9 mouse cellular contexts compared by ENCODE assay signal in genomic region chr15:79074446-79074845, GRCm38 (mm10). TPM values are rescaled to one million over a fixed set of nuclear protein-coding genes. Genes with fewer than 3 reads are reported as not detected.
DNase-seq lines count a peak whose midpoint lies in the region; ATAC-seq and TF ChIP-seq lines count a peak whose summit lies in the region.
"Had no signal": no experiment of that assay in that cellular context is flagged by ENCODE, and none has a peak within 500 bp of the region (broad histone marks: within the 10 kb centered on the region; RNA-seq: fewer than 3 reads in every experiment).

No protein-coding gene starts in this region.

- H3K9me3 ChIP-seq in heart, embryonic 12.5 days (replicated peaks): no peaks in the 10 kb centered on the region
- no peaks in the 10 kb centered on the region for H3K9me3 ChIP-seq in ES-Bruce4 (replicated peaks; ENCODE audit: control insufficient read depth, insufficient read depth, low read length, poor library complexity, severe bottlenecking)
- no peaks in the 10 kb centered on the region for H3K9me3 ChIP-seq in forebrain, postnatal 0 days (ENCODE audit: low read length)
- H3K9me3 ChIP-seq in liver, postnatal 0 days (ENCODE audit: low read length): no peaks in the 10 kb centered on the region

- DNase-seq in heart, postnatal 10 days: no peak
- DNase-seq in forebrain, postnatal 0 days: no peak
- no peak for DNase-seq in liver, postnatal 0 days
- no peak for DNase-seq in left cerebral cortex, postnatal 25 days (ENCODE audit: low spot score in 2 of 2)
- no peak for DNase-seq in thymus, postnatal 25 days

- no peak for TF ChIP-seq CTCF in ES-Bruce4 (IDR thresholded peaks at IDR 0.05; ENCODE audit: low read depth, low read length)
- no peak for TF ChIP-seq CTCF in forebrain, postnatal 0 days (IDR thresholded peaks at IDR 0.05; ENCODE audit: low read depth)
- TF ChIP-seq CTCF in liver, postnatal 0 days (IDR thresholded peaks at IDR 0.05; ENCODE audit: low read depth): no peak

- no peak for TF ChIP-seq EP300 in ES-Bruce4 (IDR thresholded peaks at IDR 0.05; ENCODE audit: insufficient read depth, low read depth, low read length)
- TF ChIP-seq EP300 in liver, postnatal 0 days (IDR thresholded peaks at IDR 0.05; ENCODE audit: low read depth): no peak

- 33% methylated on average over 10 of the region's 10 CpGs for WGBS in heart, embryonic 12.5 days
- WGBS in forebrain, postnatal 0 days: 30% methylated on average over 10 of the region's 10 CpGs
- 35% methylated on average over 10 of the region's 10 CpGs for WGBS in liver, postnatal 0 days (ENCODE audit: insufficient replicate concordance)

- peak overlapping the region; percentile 92 for H3K4me2 ChIP-seq in heart, embryonic 12.5 days
- peak overlapping the region; percentile 81 for H3K4me2 ChIP-seq in forebrain, postnatal 0 days (ENCODE audit: low read depth)
- peak overlapping the region; percentile 81 for H3K4me2 ChIP-seq in liver, postnatal 0 days (ENCODE audit: low read depth, low read length)

- H3K9ac ChIP-seq in heart, embryonic 12.5 days: peak overlapping the region; percentile 91
- H3K9ac ChIP-seq in ES-Bruce4 (ENCODE audit: low read depth, poor library complexity, severe bottlenecking): peak overlapping the region; percentile 84
- H3K9ac ChIP-seq in forebrain, postnatal 0 days: peak overlapping the region; percentile 68; the same call in 1 of the 2 replicates
- H3K9ac ChIP-seq in liver, postnatal 0 days (replicated peaks): peak overlapping the region; percentile 89; the same call in 1 of the 2 replicates

- H3K4me1 ChIP-seq in heart, embryonic 12.5 days (replicated peaks): peaks cover 16% of the 10 kb centered on the region
- peaks cover 4% of the 10 kb centered on the region for H3K4me1 ChIP-seq in ES-Bruce4 (ENCODE audit: control insufficient read depth, insufficient read depth, low read length)
- peaks cover 9% of the 10 kb centered on the region for H3K4me1 ChIP-seq in forebrain, postnatal 0 days (ENCODE audit: insufficient read depth)
- H3K4me1 ChIP-seq in liver, postnatal 0 days (ENCODE audit: insufficient read depth): peaks cover 9% of the 10 kb centered on the region

- H3K4me3 ChIP-seq in heart, embryonic 12.5 days: peak overlapping the region; percentile 84
- peak overlapping the region; percentile 95 for H3K4me3 ChIP-seq in ES-Bruce4 (ENCODE audit: low read depth, low read length)
- H3K4me3 ChIP-seq in forebrain, postnatal 0 days (ENCODE audit: low read depth, low read length): peak overlapping the region; percentile 70
- H3K4me3 ChIP-seq in liver, postnatal 0 days (ENCODE audit: low read depth, low read length): peak overlapping the region; percentile 86

- H3K27ac ChIP-seq in heart, embryonic 12.5 days (ENCODE audit: poor library complexity, severe bottlenecking): peak overlapping the region; percentile 89
- H3K27ac ChIP-seq in ES-Bruce4 (ENCODE audit: insufficient read depth, low read length): peak overlapping the region; percentile 92
- H3K27ac ChIP-seq in forebrain, postnatal 0 days (ENCODE audit: low read depth, low read length): peak overlapping the region; percentile 50
- H3K27ac ChIP-seq in liver, postnatal 0 days (ENCODE audit: low read depth): peak overlapping the region; percentile 78; the same call in 1 of the 2 replicates

- H3K27me3 ChIP-seq in heart, embryonic 12.5 days (replicated peaks): no peaks in the 10 kb centered on the region
- no peaks in the 10 kb centered on the region for H3K27me3 ChIP-seq in ES-Bruce4 (ENCODE audit: control insufficient read depth, insufficient read depth, low read length, poor library complexity, severe bottlenecking)
- H3K27me3 ChIP-seq in forebrain, postnatal 0 days (ENCODE audit: insufficient read depth, low read length): no peaks in the 10 kb centered on the region
- no peaks in the 10 kb centered on the region for H3K27me3 ChIP-seq in liver, postnatal 0 days (ENCODE audit: insufficient read depth, low read length)

- H3K36me3 ChIP-seq in heart, embryonic 12.5 days: peaks cover 30% of the 10 kb centered on the region
- peaks cover 31% of the 10 kb centered on the region for H3K36me3 ChIP-seq in ES-Bruce4 (ENCODE audit: control insufficient read depth, insufficient read depth, low read length, poor library complexity, severe bottlenecking)
- H3K36me3 ChIP-seq in forebrain, postnatal 0 days (ENCODE audit: insufficient read depth): peaks cover 30% of the 10 kb centered on the region
- H3K36me3 ChIP-seq in liver, postnatal 0 days (replicated peaks; ENCODE audit: insufficient read depth, low read length): peaks cover 31% of the 10 kb centered on the region

- no peak for ATAC-seq in heart, embryonic 12.5 days (ENCODE audit: insufficient number of reproducible peaks, low FRiP score)
- no peak for ATAC-seq in forebrain, postnatal 0 days
- no peak for ATAC-seq in liver, postnatal 0 days
- no peak for ATAC-seq in granulocyte monocyte progenitor cell, adult 5-6 weeks (replicated peaks; ENCODE audit: poor library complexity, severe bottlenecking)

- intact Hi-C loops in heart, postnatal 10 days (cut with DNase I): loop anchor here (5.0 kb wide), 1 partner anchor 162 kb away; the partner anchor contains the start of gene Pdxp
- intact Hi-C loops in left cerebral cortex, postnatal 25 days (cut with DNase I): loop anchor here (5.0 kb wide), 1 partner anchor 157 kb away; no protein-coding TSS in a partner anchor

- TF ChIP-seq POLR2A in ES-Bruce4 (IDR thresholded peaks at IDR 0.05; ENCODE audit: insufficient read depth, low read length): no peak

RNA-seq across cellular contexts. Expression of gene Eif3l, which starts 0.5 kb away (rescaled TPM):
- polyA plus RNA-seq in heart, embryonic 12.5 days (2016; fragmentation: Nextera tagmentation; extraction: Ambion mirVana): 165 TPM in 2 replicates
- 10 to 100 TPM; 94.5 to 95.7 TPM for total RNA-seq in heart, postnatal 10 days (2021)
- 598 and 608 TPM in 2 replicates for polyA plus RNA-seq in ES-Bruce4 (2011; ENCODE audit: insufficient read depth, insufficient read length, low read depth, missing spikeins)
- 213 and 218 TPM in 2 replicates for total RNA-seq in forebrain, postnatal 0 days (2014; rRNA removed)
- polyA plus RNA-seq in forebrain, postnatal 0 days (2015; fragmentation: Nextera tagmentation; extraction: Ambion mirVana): 179 and 191 TPM in 2 replicates
- 70.9 and 76.4 TPM in 2 replicates for polyA plus RNA-seq in liver, postnatal 0 days (2015; fragmentation: Nextera tagmentation; extraction: Ambion mirVana)
- 10 to 100 TPM; 66.3 to 69.3 TPM for total RNA-seq in left cerebral cortex, postnatal 25 days (2021)
- 228 and 235 TPM in 2 replicates for total RNA-seq in granulocyte monocyte progenitor cell, adult 5-6 weeks (2014; fragmentation: Nextera tagmentation)
- 310 and 312 TPM in 2 replicates for total RNA-seq in granulocyte monocyte progenitor cell, adult 5-6 weeks (2017)

RNA-seq across cellular contexts. Expression of gene Ankrd54, which starts 11.8 kb away (rescaled TPM):
- 29.0 and 30.0 TPM in 2 replicates for polyA plus RNA-seq in heart, embryonic 12.5 days (2016; fragmentation: Nextera tagmentation; extraction: Ambion mirVana)
- 10 to 100 TPM in 1 of 2 experiments, 1 to 10 TPM in 1; 9.1 to 10.7 TPM for total RNA-seq in heart, postnatal 10 days (2021)
- 16.6 and 18.2 TPM in 2 replicates for polyA plus RNA-seq in ES-Bruce4 (2011; ENCODE audit: insufficient read depth, insufficient read length, low read depth, missing spikeins)
- 43.3 and 50.5 TPM in 2 replicates for total RNA-seq in forebrain, postnatal 0 days (2014; rRNA removed)
- 41.2 and 45.8 TPM in 2 replicates for polyA plus RNA-seq in forebrain, postnatal 0 days (2015; fragmentation: Nextera tagmentation; extraction: Ambion mirVana)
- polyA plus RNA-seq in liver, postnatal 0 days (2015; fragmentation: Nextera tagmentation; extraction: Ambion mirVana): 21.3 and 22.5 TPM in 2 replicates
- total RNA-seq in left cerebral cortex, postnatal 25 days (2021): 10 to 100 TPM; 19.1 to 21.1 TPM
- 14.5 and 21.9 TPM in 2 replicates for total RNA-seq in granulocyte monocyte progenitor cell, adult 5-6 weeks (2014; fragmentation: Nextera tagmentation)
- total RNA-seq in granulocyte monocyte progenitor cell, adult 5-6 weeks (2017): 14.0 and 20.8 TPM in 2 replicates

RNA-seq across cellular contexts. Expression of gene Galr3, which starts 32.8 kb away (rescaled TPM):
- not detected in 2 replicates for polyA plus RNA-seq in heart, embryonic 12.5 days (2016; fragmentation: Nextera tagmentation; extraction: Ambion mirVana)
- not detected for total RNA-seq in heart, postnatal 10 days (2021)
- not detected in 2 replicates for polyA plus RNA-seq in ES-Bruce4 (2011; ENCODE audit: insufficient read depth, insufficient read length, low read depth, missing spikeins)
- 0.62 TPM in 1 of 2 replicates, not detected in the other for total RNA-seq in forebrain, postnatal 0 days (2014; rRNA removed)
- polyA plus RNA-seq in forebrain, postnatal 0 days (2015; fragmentation: Nextera tagmentation; extraction: Ambion mirVana): 0.12 and 0.20 TPM in 2 replicates
- 0.08 and 0.16 TPM in 2 replicates for polyA plus RNA-seq in liver, postnatal 0 days (2015; fragmentation: Nextera tagmentation; extraction: Ambion mirVana)
- under 1 TPM; 0.53 to 0.55 TPM for total RNA-seq in left cerebral cortex, postnatal 25 days (2021)
- total RNA-seq in granulocyte monocyte progenitor cell, adult 5-6 weeks (2014; fragmentation: Nextera tagmentation): 0.73 TPM in 1 of 2 replicates, not detected in the other
- 0.65 and 2.1 TPM in 2 replicates for total RNA-seq in granulocyte monocyte progenitor cell, adult 5-6 weeks (2017)
- polyA plus RNA-seq: CD4-positive, CD25-positive, alpha-beta regulatory T cell, adult 4 months had no signal

RNA-seq across cellular contexts. Expression of gene Micall1, which starts 34.3 kb away (rescaled TPM):
- 24.2 and 24.3 TPM in 2 replicates for polyA plus RNA-seq in heart, embryonic 12.5 days (2016; fragmentation: Nextera tagmentation; extraction: Ambion mirVana)
- 10 to 100 TPM; 80.2 to 82.8 TPM for total RNA-seq in heart, postnatal 10 days (2021)
- 12.4 and 13.4 TPM in 2 replicates for polyA plus RNA-seq in ES-Bruce4 (2011; ENCODE audit: insufficient read depth, insufficient read length, low read depth, missing spikeins)
- 23.8 and 29.1 TPM in 2 replicates for total RNA-seq in forebrain, postnatal 0 days (2014; rRNA removed)
- 7.2 and 8.0 TPM in 2 replicates for polyA plus RNA-seq in forebrain, postnatal 0 days (2015; fragmentation: Nextera tagmentation; extraction: Ambion mirVana)
- 0.92 and 1.3 TPM in 2 replicates for polyA plus RNA-seq in liver, postnatal 0 days (2015; fragmentation: Nextera tagmentation; extraction: Ambion mirVana)
- 10 to 100 TPM; 23.8 to 24.1 TPM for total RNA-seq in left cerebral cortex, postnatal 25 days (2021)
- 7.6 and 13.5 TPM in 2 replicates for total RNA-seq in granulocyte monocyte progenitor cell, adult 5-6 weeks (2014; fragmentation: Nextera tagmentation)
- 4.1 and 7.1 TPM in 2 replicates for total RNA-seq in granulocyte monocyte progenitor cell, adult 5-6 weeks (2017)

RNA-seq across cellular contexts. Expression of gene H1f0, which starts 46.2 kb away (rescaled TPM):
- 294 and 300 TPM in 2 replicates for polyA plus RNA-seq in heart, embryonic 12.5 days (2016; fragmentation: Nextera tagmentation; extraction: Ambion mirVana)
- 100 to 1,000 TPM; 208 to 227 TPM for total RNA-seq in heart, postnatal 10 days (2021)
- 59.8 TPM in 2 replicates for polyA plus RNA-seq in ES-Bruce4 (2011; ENCODE audit: insufficient read depth, insufficient read length, low read depth, missing spikeins)
- 198 and 209 TPM in 2 replicates for total RNA-seq in forebrain, postnatal 0 days (2014; rRNA removed)
- polyA plus RNA-seq in forebrain, postnatal 0 days (2015; fragmentation: Nextera tagmentation; extraction: Ambion mirVana): 224 and 248 TPM in 2 replicates
- 125 and 140 TPM in 2 replicates for polyA plus RNA-seq in liver, postnatal 0 days (2015; fragmentation: Nextera tagmentation; extraction: Ambion mirVana)
- 10 to 100 TPM; 91.8 to 96.6 TPM for total RNA-seq in left cerebral cortex, postnatal 25 days (2021)
- total RNA-seq in granulocyte monocyte progenitor cell, adult 5-6 weeks (2014; fragmentation: Nextera tagmentation): 10.6 and 17.0 TPM in 2 replicates
- 19.6 and 24.4 TPM in 2 replicates for total RNA-seq in granulocyte monocyte progenitor cell, adult 5-6 weeks (2017)
